Mouse (Mus musculus) ES-Bruce4 (cell line): Measurements from ENCODE around the gene Tyrobp. TPM values are rescaled to one million over a fixed set of nuclear protein-coding genes. Genes with fewer than 3 reads are reported as not detected.

Experiments used
- H3K27ac ChIP-seq: 2 replicates; pipeline ENCODE4 v1.5.1; 2012; ENCODE audit warnings: low read length, inconsistent platforms; ENCODE audit not compliant: insufficient read depth
- H3K27me3 ChIP-seq: 2 replicates; pipeline ENCODE4 v1.6.1; 2012; ENCODE audit warnings: mild to moderate bottlenecking, low read length, inconsistent platforms; ENCODE audit not compliant: control insufficient read depth, poor library complexity, insufficient read depth, severe bottlenecking
- H3K36me3 ChIP-seq: 2 replicates; pipeline ENCODE4 v1.6.1; 2012; ENCODE audit warnings: inconsistent platforms, mild to moderate bottlenecking, low read length, moderate library complexity; ENCODE audit not compliant: control insufficient read depth, poor library complexity, insufficient read depth, severe bottlenecking
- H3K4me1 ChIP-seq: one replicate; pipeline ENCODE4 v1.8.1; 2011; ENCODE audit warnings: low read length; ENCODE audit not compliant: control insufficient read depth, insufficient read depth
- H3K4me3 ChIP-seq: 2 replicates; pipeline ENCODE4 v1.5.1; 2011; ENCODE audit warnings: low read depth, mild to moderate bottlenecking, low read length
- H3K9ac ChIP-seq: 2 replicates; pipeline ENCODE4 v1.6.1; 2012; ENCODE audit warnings: low read depth, mild to moderate bottlenecking, inconsistent platforms; ENCODE audit not compliant: poor library complexity, severe bottlenecking
- H3K9me3 ChIP-seq: replicated peaks from 2 replicates; pipeline ENCODE4 v1.6.1; 2012; ENCODE audit warnings: mild to moderate bottlenecking, low read length, inconsistent platforms; ENCODE audit not compliant: control insufficient read depth, poor library complexity, insufficient read depth, severe bottlenecking
- CTCF ChIP-seq: IDR thresholded peaks from one replicate; pipeline ENCODE4 v1.8.1; 2011; ENCODE audit warnings: low read depth, low read length
- EP300 ChIP-seq: IDR thresholded peaks from 2 replicates; pipeline ENCODE4 v1.6.1; 2011; ENCODE audit warnings: low read depth, low read length; ENCODE audit not compliant: insufficient read depth
- POLR2A ChIP-seq: IDR thresholded peaks from one replicate; pipeline ENCODE4 v1.8.1; 2011; ENCODE audit warnings: low read length; ENCODE audit not compliant: insufficient read depth
- polyA plus RNA-seq: library from polyadenylated mRNA; stranded (reverse); fragments of >200 nt; gene quantifications from 2 replicates; pipeline ENCODE4 v1.2.4, GENCODE M21; 2011; ENCODE audit warnings: low read depth; ENCODE audit not compliant: missing spikeins, insufficient read depth, insufficient read length

Tyrobp gene
- polyA plus RNA-seq, 1 experiment: not detected

DNA sequence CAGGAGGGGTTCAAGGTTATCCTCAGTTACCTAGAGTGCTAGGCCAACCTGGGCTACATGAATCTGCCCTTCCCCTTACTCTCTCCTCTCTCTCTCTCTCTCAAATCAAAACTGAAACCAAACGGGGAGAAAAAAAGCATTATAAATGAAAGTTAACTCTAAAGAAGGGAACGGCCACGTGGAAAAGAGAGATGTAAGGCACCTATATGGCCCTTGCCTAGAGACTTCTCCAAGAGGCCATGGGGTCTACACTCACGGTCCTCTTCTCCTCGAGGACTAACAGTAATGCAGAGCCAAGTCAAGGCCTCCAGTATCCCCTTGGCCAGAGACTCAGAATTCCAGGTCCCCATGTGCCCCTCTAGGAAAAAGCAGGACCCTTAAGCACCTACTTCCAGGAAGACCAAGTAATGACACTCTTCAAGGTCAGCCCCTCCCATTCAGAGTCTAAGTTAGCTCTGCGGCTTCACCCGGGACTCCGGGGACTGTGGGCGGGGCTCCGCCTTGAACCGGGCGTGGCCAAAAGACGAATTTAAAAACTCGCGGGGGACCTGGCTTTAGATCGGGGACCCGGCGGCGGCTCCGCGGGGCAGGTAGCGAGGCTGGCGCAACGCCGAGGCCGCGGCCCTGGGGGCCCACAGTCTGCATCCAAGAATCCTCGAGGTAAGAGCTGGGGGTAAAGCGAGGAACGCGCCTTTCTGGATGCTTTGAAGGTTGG, 7.8 kb downstream of the Tyrobp start, which contains the start of gene Nfkbid:
Nfkbid (plus strand) TSS at position 558 of the 715 bp plus-strand sequence.
- Histone ChIP-seq H3K4me3 (peak within 1 kb of the TSS; percentile 71), H3K9me3 (no peaks in the 10 kb centered on the region), H3K36me3 (peaks cover 18% of the 10 kb centered on the region), H3K27ac (peak within 1 kb of the TSS; percentile 30; the same call in 1 of the 2 replicates), H3K9ac (peak within 1 kb of the TSS; percentile 82), H3K4me1 (no peaks in the 10 kb centered on the region), H3K27me3 (no peaks in the 10 kb centered on the region)
- TF ChIP-seq CTCF (no peak), POLR2A (peak; percentile 55), EP300 (no peak)

DNA sequence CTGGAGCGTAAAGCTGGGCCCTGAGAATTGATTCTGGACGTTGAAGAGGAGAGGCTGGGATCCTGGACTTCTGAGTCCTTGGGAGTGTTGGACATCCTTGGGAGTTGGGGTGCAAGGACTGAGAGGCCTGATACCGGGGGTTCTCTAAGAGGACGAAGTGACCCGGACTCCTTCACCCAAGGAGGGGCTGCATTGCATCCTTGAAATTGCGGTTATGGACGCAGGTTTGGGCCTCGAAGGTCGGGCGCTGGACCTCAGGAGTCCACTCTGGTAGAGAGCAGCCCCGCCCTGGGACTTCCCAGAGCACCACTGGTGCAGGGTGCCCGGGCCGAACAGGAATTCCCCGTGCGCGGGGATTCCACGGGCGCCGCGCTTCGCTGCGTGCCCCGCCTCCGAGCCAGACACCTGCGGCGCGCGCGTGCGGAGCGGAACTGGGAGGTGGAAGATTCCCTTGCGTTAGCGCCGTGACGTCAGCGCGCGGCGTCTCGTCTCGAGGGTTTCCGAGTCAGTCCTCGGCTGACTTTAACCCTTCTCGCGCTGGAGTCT, 8.4 kb downstream of the Tyrobp start:
- Histone ChIP-seq H3K27ac (0 out of 2 replicates have a peak overlapping the region, but pooled peaks have one; percentile 12), H3K9ac (peak overlapping the region; percentile 82)

DNA sequence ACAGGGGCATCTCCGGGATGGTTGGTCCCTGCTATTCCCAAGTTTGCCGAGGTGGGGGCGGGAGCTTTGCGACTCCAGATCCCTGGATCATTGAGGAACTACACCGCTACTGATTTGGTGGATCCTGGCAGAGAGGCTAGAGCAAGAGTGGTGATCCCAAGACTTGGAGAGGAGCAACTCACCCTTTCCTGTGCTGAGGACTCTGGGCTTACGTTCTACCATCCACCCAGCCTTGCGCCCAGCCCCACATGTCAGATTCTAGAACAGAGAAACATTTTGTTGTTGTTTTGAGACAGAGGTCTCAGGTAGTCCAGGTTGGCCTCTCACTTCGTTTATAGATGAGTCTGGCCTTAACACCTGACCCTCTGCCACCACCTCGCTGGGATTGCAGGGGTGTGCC, 9.0 kb downstream of the Tyrobp start:
- Histone ChIP-seq H3K36me3 (peaks cover 24% of the 10 kb centered on the region), H3K27me3 (no peaks in the 10 kb centered on the region), H3K9me3 (no peaks in the 10 kb centered on the region), H3K27ac (peak overlapping the region; percentile 30; the same call in 1 of the 2 replicates), H3K4me1 (no peaks in the 10 kb centered on the region), H3K4me3 (peak overlapping the region; percentile 71), H3K9ac (peak overlapping the region; percentile 82)
- no peak for TF ChIP-seq CTCF

More for the DNA sequence above, 8.4 kb downstream of the Tyrobp start:
- Histone ChIP-seq H3K9me3 (no peaks in the 10 kb centered on the region), H3K27me3 (no peaks in the 10 kb centered on the region), H3K4me3 (peak overlapping the region; percentile 71), H3K36me3 (peaks cover 19% of the 10 kb centered on the region), H3K4me1 (no peaks in the 10 kb centered on the region)
- TF ChIP-seq EP300 (no peak), CTCF (no peak), POLR2A (no peak)

DNA sequence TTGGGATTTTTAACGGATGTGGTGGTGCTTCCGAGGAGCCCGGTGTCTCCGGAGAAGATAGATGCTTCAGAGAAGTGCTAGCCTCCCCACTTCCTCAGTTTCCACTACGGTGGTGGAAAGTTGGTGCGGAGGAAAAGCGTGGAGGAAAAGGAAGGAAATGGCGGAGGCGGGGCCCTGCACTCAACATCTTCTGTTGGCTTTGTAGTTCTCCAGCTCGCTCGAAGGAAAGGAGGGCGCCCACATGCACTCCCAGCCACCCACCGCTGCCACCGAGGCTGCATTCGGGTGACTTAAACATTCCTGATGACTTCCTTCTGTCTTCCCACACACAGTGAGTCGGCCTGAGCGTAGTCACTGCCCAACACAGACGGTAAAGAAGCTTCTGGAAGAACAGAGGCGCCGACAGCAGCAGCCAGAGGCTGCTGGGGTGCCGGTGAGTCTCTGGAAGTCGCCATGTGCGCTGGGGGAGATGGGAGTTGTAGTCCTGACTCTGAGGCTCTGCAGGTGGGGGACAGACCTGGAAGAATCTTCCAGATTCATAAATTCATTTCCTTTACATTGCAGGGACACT, 9.6 kb downstream of the Tyrobp start:
- Histone ChIP-seq H3K9ac (peak overlapping the region; percentile 82), H3K4me1 (no peaks in the 10 kb centered on the region), H3K9me3 (no peaks in the 10 kb centered on the region), H3K27ac (0 out of 2 replicates have a peak overlapping the region, but pooled peaks have one; percentile 30), H3K4me3 (peak overlapping the region; percentile 71), H3K36me3 (peaks cover 30% of the 10 kb centered on the region), H3K27me3 (no peaks in the 10 kb centered on the region)
- no peak for TF ChIP-seq POLR2A
- TF ChIP-seq EP300: no peak
- no peak for TF ChIP-seq CTCF

DNA sequence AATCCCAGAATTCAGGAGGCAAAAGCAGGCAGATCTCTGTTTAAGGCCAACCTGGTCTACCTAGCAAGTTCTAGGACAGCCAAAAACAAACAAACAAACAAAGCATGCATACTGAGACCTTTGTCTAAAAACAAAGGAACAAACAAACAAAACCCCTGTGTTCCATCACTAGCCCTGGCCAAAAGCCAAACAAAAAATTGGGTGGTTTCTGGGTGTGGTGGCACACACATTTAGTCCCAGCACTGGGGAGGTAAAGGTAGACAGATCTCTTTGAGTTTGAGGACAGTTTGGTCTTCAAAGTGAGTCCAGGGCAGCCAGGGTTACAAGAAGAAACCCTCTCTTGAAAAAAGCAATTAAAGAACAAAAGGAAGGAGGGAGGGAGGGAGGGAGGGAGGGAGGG, 15.8 kb downstream of the Tyrobp start:
- Histone ChIP-seq H3K4me3 (no peak overlapping the region), H3K9me3 (no peaks in the 10 kb centered on the region)
- no peak for TF ChIP-seq EP300
- no peak for TF ChIP-seq CTCF
- no peak for TF ChIP-seq POLR2A

DNA sequence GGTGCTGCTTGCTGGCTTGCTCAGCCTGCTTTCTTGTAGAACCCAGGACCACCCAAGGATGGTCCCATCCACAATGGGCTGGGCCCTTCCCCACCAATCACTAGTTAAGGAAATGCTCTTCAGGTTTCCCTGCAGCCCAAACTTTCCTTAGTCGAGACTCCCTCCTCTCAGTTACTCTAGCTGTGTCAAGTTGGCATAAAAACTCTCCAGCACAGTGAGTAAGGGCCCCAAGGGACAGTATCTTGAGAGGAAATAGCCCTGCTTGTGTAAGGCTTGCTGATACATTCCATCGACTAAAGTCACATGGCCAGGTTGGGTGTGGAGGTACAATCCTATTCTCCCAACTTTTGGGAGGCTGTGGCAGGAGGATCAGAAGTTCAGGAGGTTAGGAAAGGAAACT, 16.6 kb downstream of the Tyrobp start:
- TF ChIP-seq POLR2A: no peak
- TF ChIP-seq EP300: no peak
- H3K9me3 ChIP-seq: no peaks in the 10 kb centered on the region
- H3K4me3 ChIP-seq: no peak overlapping the region
- no peaks in the 10 kb centered on the region for H3K27me3 ChIP-seq
- no peak overlapping the region for H3K9ac ChIP-seq
- H3K4me1 ChIP-seq: peaks cover 2% of the 10 kb centered on the region
- H3K27ac ChIP-seq: no peak overlapping the region
- peaks cover 27% of the 10 kb centered on the region for H3K36me3 ChIP-seq

More for the DNA sequence above, 15.8 kb downstream of the Tyrobp start:
- H3K36me3 ChIP-seq: peaks cover 31% of the 10 kb centered on the region
- no peaks in the 10 kb centered on the region for H3K27me3 ChIP-seq
- H3K4me1 ChIP-seq: peaks cover 2% of the 10 kb centered on the region
- H3K9ac ChIP-seq: no peak overlapping the region
- H3K27ac ChIP-seq: no peak overlapping the region
